31 mouse cellular contexts compared by ENCODE assay signal in the genomic region with DNA sequence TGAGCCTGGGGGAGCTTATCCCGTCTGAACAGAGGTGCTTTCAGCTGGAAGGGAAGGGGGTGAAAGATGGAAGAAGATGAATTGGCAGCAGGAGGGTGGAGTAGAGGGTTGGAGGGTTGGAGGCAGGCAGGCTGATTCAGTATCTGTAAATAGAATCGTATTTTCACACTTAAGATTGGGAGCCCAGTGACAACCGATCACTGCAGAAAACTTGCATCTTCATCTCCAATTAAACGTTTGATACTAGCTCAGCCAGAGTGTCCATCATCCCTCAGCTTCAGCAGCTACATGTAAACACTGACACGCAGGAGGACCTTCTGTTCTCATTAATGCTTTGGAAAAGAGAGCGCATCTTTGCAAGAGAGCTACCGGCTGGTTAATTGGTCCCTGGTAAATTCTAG.
DNase-seq lines count a peak whose midpoint lies in the region; ATAC-seq lines count a peak whose summit lies in the region.
"Had no signal": no experiment of that assay in that cellular context is flagged by ENCODE, and none has a peak within 500 bp of the region (broad histone marks: within the 10 kb centered on the region; RNA-seq: fewer than 3 reads in every experiment).

No protein-coding gene starts in this region.

- 58% methylated on average over 7 of the region's 7 CpGs for WGBS in forebrain, embryonic 16.5 days
- WGBS in forebrain, embryonic 11.5 days: 79% methylated on average over 7 of the region's 7 CpGs

- H3K4me3 ChIP-seq in forebrain, embryonic 16.5 days (replicated peaks; ENCODE audit: low read length): no peak overlapping the region
- no peak overlapping the region for H3K4me3 ChIP-seq in forebrain, embryonic 11.5 days (ENCODE audit: low read depth, low read length)
- H3K4me3 ChIP-seq: embryonic facial prominence, embryonic 12.5 days; embryonic facial prominence, embryonic 15.5 days; heart, embryonic 12.5 days; heart, embryonic 15.5 days; hindbrain, embryonic 10.5 days; hindbrain, embryonic 13.5 days; intestine, embryonic 15.5 days had no signal

- H3K27me3 ChIP-seq in forebrain, embryonic 16.5 days (replicated peaks; ENCODE audit: control insufficient read depth, insufficient read depth, low read length): no peaks in the 10 kb centered on the region
- H3K27me3 ChIP-seq in forebrain, embryonic 11.5 days (ENCODE audit: control insufficient read depth, insufficient read depth, low read length): no peaks in the 10 kb centered on the region
- H3K27me3 ChIP-seq: CH12.LX; embryonic facial prominence, embryonic 12.5 days; embryonic facial prominence, embryonic 15.5 days; heart, embryonic 12.5 days; heart, embryonic 15.5 days; hindbrain, embryonic 13.5 days; intestine, embryonic 15.5 days had no signal

- H3K4me2 ChIP-seq in forebrain, embryonic 16.5 days (ENCODE audit: low read length): no peak overlapping the region
- H3K4me2 ChIP-seq in forebrain, embryonic 11.5 days (ENCODE audit: low read depth, low read length, severe bottlenecking): no peak overlapping the region
- H3K4me2 ChIP-seq: embryonic facial prominence, embryonic 12.5 days; embryonic facial prominence, embryonic 15.5 days; heart, embryonic 12.5 days; heart, embryonic 15.5 days; hindbrain, embryonic 13.5 days; intestine, embryonic 15.5 days had no signal

- no peak overlapping the region for H3K9ac ChIP-seq in forebrain, embryonic 16.5 days (replicated peaks; ENCODE audit: low read depth, low read length)
- no peak overlapping the region for H3K9ac ChIP-seq in forebrain, embryonic 11.5 days (ENCODE audit: low read length)
- H3K9ac ChIP-seq: embryonic facial prominence, embryonic 12.5 days; embryonic facial prominence, embryonic 15.5 days; heart, embryonic 12.5 days; heart, embryonic 15.5 days; hindbrain, embryonic 13.5 days; intestine, embryonic 15.5 days had no signal

- H3K9me3 ChIP-seq in forebrain, embryonic 16.5 days (ENCODE audit: control insufficient read depth, low read length): no peaks in the 10 kb centered on the region
- H3K9me3 ChIP-seq in forebrain, embryonic 11.5 days (ENCODE audit: control insufficient read depth, low read length): no peaks in the 10 kb centered on the region
- H3K9me3 ChIP-seq: embryonic facial prominence, embryonic 12.5 days; embryonic facial prominence, embryonic 15.5 days; heart, embryonic 15.5 days; hindbrain, embryonic 10.5 days; hindbrain, embryonic 13.5 days; intestine, embryonic 15.5 days had no signal

- H3K36me3 ChIP-seq in forebrain, embryonic 16.5 days (ENCODE audit: control insufficient read depth, insufficient read depth): no peaks in the 10 kb centered on the region
- H3K36me3 ChIP-seq in forebrain, embryonic 11.5 days (ENCODE audit: control insufficient read depth, insufficient read depth, low read length): no peaks in the 10 kb centered on the region
- H3K36me3 ChIP-seq: embryonic facial prominence, embryonic 12.5 days; embryonic facial prominence, embryonic 15.5 days; G1E; heart, embryonic 12.5 days; heart, embryonic 15.5 days; hindbrain, embryonic 10.5 days; hindbrain, embryonic 13.5 days; intestine, embryonic 15.5 days had no signal

- no peak for DNase-seq in forebrain, embryonic 11.5 days (ENCODE audit: low spot score)
- DNase-seq in heart, adult 11 months: peak; percentile 55
- no peak for DNase-seq in heart, adult 18-20 months
- peak; percentile 32 for DNase-seq in layer of hippocampus, adult 9-11 months
- no peak for DNase-seq in layer of hippocampus, postnatal 14 days (ENCODE audit: low spot score in 2 of 2)
- peak; percentile 72 for DNase-seq in brain, adult 2 months (ENCODE audit: low read depth, low spot score)
- no peak for DNase-seq in adrenal gland, adult (ENCODE audit: inconsistent age in 2 of 2, low spot score in 1 of 2)
- DNase-seq: adrenal gland, adult 2 months; adrenal gland, postnatal 14 days; B cell, adult 2 months; cerebellum, adult 18-20 months; cerebellum, adult 9-10 months; cerebellum, postnatal 25 days; gastrocnemius, postnatal 10 days; gastrocnemius, postnatal 36 days; heart, postnatal 10 days; heart, postnatal 36 days; kidney, adult 11 months had no signal

- H3K27ac ChIP-seq in forebrain, embryonic 16.5 days (ENCODE audit: low read length): no peak overlapping the region
- no peak overlapping the region for H3K27ac ChIP-seq in forebrain, embryonic 11.5 days (ENCODE audit: low read depth, low read length)
- H3K27ac ChIP-seq: embryonic facial prominence, embryonic 12.5 days; embryonic facial prominence, embryonic 15.5 days; heart, embryonic 15.5 days; hindbrain, embryonic 10.5 days; hindbrain, embryonic 13.5 days; intestine, embryonic 15.5 days had no signal

- peak; percentile 50 for ATAC-seq in forebrain, embryonic 16.5 days
- no peak for ATAC-seq in forebrain, embryonic 11.5 days (replicated peaks; ENCODE audit: low FRiP score)
- ATAC-seq: forebrain, embryonic 14.5 days; hindbrain, embryonic 16.5 days; intestine, embryonic 15.5 days; Patski had no signal

- H3K4me1 ChIP-seq in forebrain, embryonic 16.5 days (replicated peaks; ENCODE audit: control insufficient read depth, insufficient read depth, low read length): no peaks in the 10 kb centered on the region
- H3K4me1 ChIP-seq in forebrain, embryonic 11.5 days (replicated peaks; ENCODE audit: control insufficient read depth, insufficient read depth, low read length): no peaks in the 10 kb centered on the region
- H3K4me1 ChIP-seq: embryonic facial prominence, embryonic 12.5 days; embryonic facial prominence, embryonic 15.5 days; heart, embryonic 12.5 days; heart, embryonic 15.5 days; hindbrain, embryonic 10.5 days; hindbrain, embryonic 13.5 days; intestine, embryonic 15.5 days had no signal

Comparison
In these comparisons a context has a peak if more than half of its experiments do, and no peak if none do; other contexts are left out.
1. DNase-seq: peak in heart, adult 11 months (single experiment), layer of hippocampus, adult 9-11 months (single experiment) and brain, adult 2 months (single experiment); none in forebrain, embryonic 11.5 days (single experiment), heart, adult 18-20 months (0 of 2), layer of hippocampus, postnatal 14 days (0 of 2) and adrenal gland, adult (0 of 2).